Mouse (Mus musculus) midbrain, embryonic 16.5 days (tissue): Measurements from ENCODE around the gene Tas2r124. TPM values are rescaled to one million over a fixed set of nuclear protein-coding genes. Genes with fewer than 3 reads are reported as not detected.

Experiments used
- ATAC-seq: fragments of 200-750 bp; cut with Nextera tagmentation; 2 replicates; pipeline ENCODE4 v1.8.0; 2017; ENCODE audit warnings: moderate TSS enrichment
- H3K27ac ChIP-seq: fragments of 300-500 bp; sonication (generic); 2 replicates; pipeline ENCODE4 v1.5.1; 2014; ENCODE audit warnings: mild to moderate bottlenecking, low read length, mixed read lengths
- H3K27me3 ChIP-seq: fragments of 300-500 bp; sonication (generic); 2 replicates; pipeline ENCODE4 v1.6.1; 2014; ENCODE audit warnings: low read depth, low read length, mixed read lengths; ENCODE audit not compliant: control insufficient read depth, insufficient read depth
- H3K36me3 ChIP-seq: fragments of 300-500 bp; sonication (generic); 2 replicates; pipeline ENCODE4 v1.6.1; 2014; ENCODE audit warnings: mild to moderate bottlenecking, low read length, moderate library complexity, mixed read lengths; ENCODE audit not compliant: control insufficient read depth, insufficient read depth
- H3K4me1 ChIP-seq: fragments of 300-500 bp; sonication (generic); 2 replicates; pipeline ENCODE4 v1.6.1; 2014; ENCODE audit warnings: mild to moderate bottlenecking, low read length, mixed read lengths; ENCODE audit not compliant: control insufficient read depth, insufficient read depth
- H3K4me2 ChIP-seq: fragments of 300-500 bp; sonication (generic); 2 replicates; pipeline ENCODE4 v1.6.1; 2014; ENCODE audit warnings: mild to moderate bottlenecking, low read length, mixed read lengths
- H3K4me3 ChIP-seq: fragments of 300-500 bp; sonication (generic); 2 replicates; pipeline ENCODE4 v1.5.1; 2014; ENCODE audit warnings: low read depth, mild to moderate bottlenecking, low read length, moderate library complexity, mixed read lengths
- H3K9ac ChIP-seq: fragments of 300-500 bp; sonication (generic); 2 replicates; pipeline ENCODE4 v1.6.1; 2014; ENCODE audit warnings: low read depth, low read length, mixed read lengths
- H3K9me3 ChIP-seq: fragments of 300-500 bp; sonication (generic); replicated peaks from 2 replicates; pipeline ENCODE4 v1.6.1; 2014; ENCODE audit warnings: mild to moderate bottlenecking, low read length, mixed read lengths; ENCODE audit not compliant: control insufficient read depth, poor library complexity, severe bottlenecking
- WGBS: fragments of 180-500 bp; shearing (Covaris S2); extraction: QIAGEN DNeasy Blood & Tissue Kit; methylation state at CpG from one replicate; pipeline ENCODE4 v1.1.7; 2014; 5-methylcytosine and 5-hydroxymethylcytosine counted together
- polyA plus RNA-seq: library from polyadenylated mRNA; unstranded; fragments of >200 nt; fragmentation: Nextera tagmentation; extraction: Ambion mirVana; gene quantifications from 2 replicates; pipeline ENCODE4 v1.2.1, GENCODE M21; 2015

Tas2r124 gene
- polyA plus RNA-seq: not detected in 2 replicates

DNA sequence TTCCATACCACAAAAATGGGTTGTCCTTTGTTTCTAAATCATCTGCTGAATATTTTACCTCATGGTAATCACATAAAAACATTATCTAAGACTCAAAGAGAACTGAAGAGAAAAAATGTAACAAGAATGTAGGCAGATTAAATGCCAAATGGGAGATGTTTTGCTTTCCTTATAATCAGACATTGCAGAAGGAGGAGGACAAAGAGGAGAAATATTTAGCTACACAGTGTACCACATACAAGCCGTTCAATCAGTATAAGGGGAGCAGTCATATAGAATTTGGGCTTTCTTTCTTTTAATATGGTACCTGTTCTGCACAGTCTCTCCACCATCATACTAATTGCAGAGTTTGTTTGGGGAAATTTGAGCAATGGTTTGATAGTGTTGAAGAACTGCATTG is at the start of gene Tas2r124:
Gene Tas2r124, plus strand, starts transcription at position 301 of the 400 bp plus-strand sequence.
- no peaks in the 10 kb centered on the region for H3K4me1 ChIP-seq
- no peak within 1 kb of the TSS for H3K27ac ChIP-seq
- no peak within 1 kb of the TSS for H3K9ac ChIP-seq
- WGBS: 94% methylated on average over 1 of the region's 1 CpGs
- no peaks in the 10 kb centered on the region for H3K9me3 ChIP-seq
- no peak for ATAC-seq
- H3K36me3 ChIP-seq: no peaks in the 10 kb centered on the region
- H3K4me2 ChIP-seq: no peak within 1 kb of the TSS
- no peaks in the 10 kb centered on the region for H3K27me3 ChIP-seq
- H3K4me3 ChIP-seq: no peak within 1 kb of the TSS

- no peak within 1 kb of the TSS for H3K27ac ChIP-seq
- no peaks in the 10 kb centered on the region for H3K36me3 ChIP-seq
- H3K9me3 ChIP-seq: no peaks in the 10 kb centered on the region
- WGBS: 87% methylated on average over 3 of the region's 3 CpGs
- no peaks in the 10 kb centered on the region for H3K27me3 ChIP-seq
- no peak within 1 kb of the TSS for H3K4me2 ChIP-seq
- ATAC-seq: no peak
- no peak within 1 kb of the TSS for H3K4me3 ChIP-seq
- H3K4me1 ChIP-seq: no peaks in the 10 kb centered on the region
- no peak within 1 kb of the TSS for H3K9ac ChIP-seq
These were observed 42.7 kb upstream of the Tas2r124 start, which contains the start of gene Tas2r122 for GRCm38 (mm10) chr6:132711828-132712227. Gene Tas2r122 (minus strand): TSS chr6:132711928.

DNA sequence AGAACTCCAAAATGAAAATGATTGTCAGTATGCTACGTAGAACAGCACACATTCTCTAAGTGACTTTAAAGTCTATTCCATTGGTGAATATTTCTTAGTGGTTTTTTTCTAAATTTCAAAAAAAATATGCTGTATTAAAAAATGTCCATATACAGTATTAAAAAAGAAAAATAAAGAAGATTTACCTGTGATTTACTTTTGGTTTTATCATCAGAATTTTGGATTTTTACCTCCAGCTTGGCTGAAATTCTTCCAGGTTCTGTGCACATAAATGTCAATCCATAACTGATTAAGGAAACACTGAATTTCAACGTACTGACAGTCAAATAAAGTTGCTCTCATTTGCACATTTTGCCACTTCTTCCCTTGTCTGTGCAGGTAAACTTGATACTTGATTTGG is 16.6 kb upstream of the Tas2r124 start, which contains the start of gene Tas2r115:
Gene Tas2r115, minus strand, starts transcription at position 101 of the 400 bp plus-strand sequence.
- Histone ChIP-seq H3K4me2 (no peak within 1 kb of the TSS), H3K36me3 (no peaks in the 10 kb centered on the region), H3K9ac (no peak within 1 kb of the TSS), H3K4me3 (no peak within 1 kb of the TSS), H3K4me1 (no peaks in the 10 kb centered on the region), H3K27ac (no peak within 1 kb of the TSS), H3K27me3 (no peaks in the 10 kb centered on the region), H3K9me3 (no peaks in the 10 kb centered on the region)
- 82% methylated on average over 2 of the region's 2 CpGs for WGBS
- ATAC-seq: no peak

DNA sequence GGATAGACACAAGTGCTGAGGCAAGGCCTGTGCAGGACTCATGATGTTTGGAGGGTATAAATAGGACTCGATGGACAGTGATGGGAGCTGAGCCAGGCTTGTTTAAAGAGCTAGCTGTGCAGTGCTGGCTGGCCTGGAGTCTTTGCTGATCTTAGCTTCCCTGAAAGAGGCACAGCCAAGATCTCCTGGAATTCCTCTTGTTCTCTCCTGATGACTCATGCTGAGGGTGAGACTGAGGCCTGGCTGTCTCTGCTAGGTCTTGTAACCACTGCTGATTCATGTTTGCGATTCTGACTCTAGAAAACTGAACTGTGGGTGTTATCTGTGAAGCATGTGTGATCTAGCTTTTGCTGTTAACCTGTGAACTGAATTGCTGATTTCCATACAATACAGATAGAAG is 4.3 kb upstream of the Tas2r124 start:
- no peak for ATAC-seq
- no peaks in the 10 kb centered on the region for H3K9me3 ChIP-seq
- H3K4me1 ChIP-seq: no peaks in the 10 kb centered on the region
- H3K4me2 ChIP-seq: no peak overlapping the region
- 93% methylated on average over 2 of the region's 2 CpGs for WGBS
- no peak overlapping the region for H3K4me3 ChIP-seq
- H3K27ac ChIP-seq: no peak overlapping the region
- H3K36me3 ChIP-seq: no peaks in the 10 kb centered on the region
- no peaks in the 10 kb centered on the region for H3K27me3 ChIP-seq
- H3K9ac ChIP-seq: no peak overlapping the region

- no peaks in the 10 kb centered on the region for H3K4me1 ChIP-seq
- no peak within 1 kb of the TSS for H3K4me2 ChIP-seq
- H3K9ac ChIP-seq: no peak within 1 kb of the TSS
- ATAC-seq: no peak
- no peak within 1 kb of the TSS for H3K27ac ChIP-seq
- H3K27me3 ChIP-seq: no peaks in the 10 kb centered on the region
- H3K9me3 ChIP-seq: no peaks in the 10 kb centered on the region
- no peak within 1 kb of the TSS for H3K4me3 ChIP-seq
- no peaks in the 10 kb centered on the region for H3K36me3 ChIP-seq
- WGBS: 93% methylated on average over 2 of the region's 2 CpGs
These were observed 7.3 kb downstream of the Tas2r124 start, which contains the start of gene Tas2r102 for GRCm38 (mm10) chr6:132761831-132762230. Gene Tas2r102 (plus strand): TSS chr6:132762131.

DNA sequence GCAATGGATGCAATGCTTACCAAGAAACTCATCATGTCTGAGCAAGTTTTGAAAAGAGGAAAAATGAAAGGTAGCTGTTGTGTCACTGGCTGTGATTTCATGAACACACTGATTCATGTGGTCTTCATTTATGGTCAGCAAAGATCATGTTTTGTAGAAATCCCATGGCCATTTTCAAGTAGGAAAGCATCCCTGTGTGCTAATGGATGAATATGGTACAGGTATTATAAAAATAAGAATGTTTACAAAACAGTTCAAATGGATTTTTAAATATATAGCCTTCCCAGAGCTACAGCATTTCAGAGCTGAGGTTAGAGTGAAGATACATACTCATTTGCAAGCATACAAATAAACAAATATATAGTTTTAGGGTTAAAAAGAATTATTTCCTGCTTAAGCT is 23.5 kb downstream of the Tas2r124 start, which contains the start of gene Tas2r136:
Gene Tas2r136, minus strand, starts transcription at position 101 of the 400 bp plus-strand sequence.
- Histone ChIP-seq H3K4me1 (no peaks in the 10 kb centered on the region), H3K4me2 (no peak within 1 kb of the TSS), H3K36me3 (no peaks in the 10 kb centered on the region), H3K4me3 (no peak within 1 kb of the TSS), H3K27me3 (no peaks in the 10 kb centered on the region), H3K9me3 (no peaks in the 10 kb centered on the region), H3K9ac (no peak within 1 kb of the TSS), H3K27ac (no peak within 1 kb of the TSS)
- ATAC-seq: no peak

DNA sequence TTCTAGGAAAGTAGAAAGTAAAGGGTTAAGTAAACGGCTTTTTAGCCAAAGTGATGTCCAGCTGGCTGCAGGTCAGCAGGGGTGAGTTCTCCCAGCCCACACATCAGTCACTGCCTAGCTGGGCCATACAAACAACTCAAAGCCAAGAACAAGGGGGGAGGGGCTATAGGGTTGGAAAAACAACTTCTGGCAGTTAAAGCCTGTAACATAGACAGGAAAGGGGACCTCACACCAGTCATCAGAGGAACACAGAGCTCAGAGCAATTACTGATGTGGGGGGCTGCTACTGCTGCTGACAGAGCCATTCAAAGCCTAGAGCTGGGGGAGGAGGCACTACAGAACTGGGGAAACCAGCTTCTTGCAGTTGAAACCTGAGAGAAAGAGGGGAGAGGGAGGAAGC is 40.9 kb downstream of the Tas2r124 start:
- 33% methylated on average over 1 of the region's 1 CpGs for WGBS
- no peaks in the 10 kb centered on the region for H3K4me1 ChIP-seq
- H3K27ac ChIP-seq: no peak overlapping the region
- no peak overlapping the region for H3K9ac ChIP-seq
- no peaks in the 10 kb centered on the region for H3K27me3 ChIP-seq
- ATAC-seq: no peak
- H3K36me3 ChIP-seq: no peaks in the 10 kb centered on the region
- H3K4me3 ChIP-seq: no peak overlapping the region
- no peaks in the 10 kb centered on the region for H3K9me3 ChIP-seq
- no peak overlapping the region for H3K4me2 ChIP-seq

DNA sequence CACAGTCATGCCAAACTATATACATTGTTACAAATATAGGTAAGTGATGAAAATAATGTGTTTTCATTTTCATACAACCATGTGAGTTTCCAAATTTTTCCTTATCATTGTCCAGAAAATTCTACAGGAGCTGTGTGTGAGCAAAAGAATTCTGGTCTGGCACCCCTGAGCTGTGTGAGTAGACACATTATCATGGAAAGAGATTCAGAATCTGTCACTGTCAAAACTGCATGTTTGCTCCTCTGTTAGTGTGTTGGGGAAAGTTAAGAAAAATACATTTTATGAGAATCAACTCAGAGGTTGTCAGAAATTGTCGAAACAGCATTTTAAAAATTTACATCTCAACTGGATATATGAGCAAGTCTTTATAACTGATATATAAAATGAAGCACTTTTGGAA is 48.0 kb downstream of the Tas2r124 start, which contains the start of gene Tas2r117:
Gene Tas2r117, plus strand, starts transcription at position 301 of the 400 bp plus-strand sequence.
- Histone ChIP-seq H3K9ac (no peak within 1 kb of the TSS), H3K4me2 (no peak within 1 kb of the TSS), H3K4me1 (no peaks in the 10 kb centered on the region), H3K36me3 (no peaks in the 10 kb centered on the region), H3K27ac (no peak within 1 kb of the TSS), H3K9me3 (no peaks in the 10 kb centered on the region), H3K4me3 (no peak within 1 kb of the TSS), H3K27me3 (no peaks in the 10 kb centered on the region)
- 83% methylated on average over 1 of the region's 1 CpGs for WGBS
- no peak for ATAC-seq
